In the genomic region with DNA sequence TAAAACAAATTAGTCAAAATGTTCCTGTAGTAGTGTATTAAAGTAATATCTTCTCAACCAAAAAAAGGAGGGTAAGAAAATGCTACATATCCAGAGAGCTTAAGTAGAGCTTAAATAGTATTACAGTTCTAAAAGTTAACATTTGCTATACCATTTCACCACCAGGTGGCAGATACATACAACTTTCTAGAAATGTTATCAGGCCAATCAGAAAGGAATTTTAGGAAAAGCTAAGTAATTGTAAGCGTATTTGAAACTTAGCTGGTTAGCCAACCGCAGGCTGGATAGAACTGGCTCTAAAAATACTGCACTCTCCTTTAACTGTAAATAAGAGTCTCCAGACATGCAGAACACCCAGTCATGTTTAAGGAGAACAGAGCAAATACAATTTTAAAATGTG, we compare ENCODE assay signal across 8 mouse cellular contexts. TPM values are rescaled to one million over a fixed set of nuclear protein-coding genes. Genes with fewer than 3 reads are reported as not detected.
DNase-seq lines count a peak whose midpoint lies in the region; ATAC-seq and TF ChIP-seq lines count a peak whose summit lies in the region.

No protein-coding gene starts in this region.

- H3K4me2 ChIP-seq in heart, embryonic 11.5 days, result no peak overlapping the region
- no peak overlapping the region for H3K4me2 ChIP-seq in midbrain, postnatal 0 days (ENCODE audit: low read depth, low read length, poor library complexity, severe bottlenecking)
- H3K4me2 ChIP-seq in midbrain, embryonic 13.5 days (replicated peaks), result no peak overlapping the region

- peaks cover 12% of the 10 kb centered on the region for H3K4me1 ChIP-seq in heart, embryonic 11.5 days (ENCODE audit: control insufficient read depth, insufficient read depth, low read length)
- no peaks in the 10 kb centered on the region for H3K4me1 ChIP-seq in midbrain, postnatal 0 days (ENCODE audit: insufficient read depth, low read length)
- no peaks in the 10 kb centered on the region; the same call in 1 of the 2 replicates for H3K4me1 ChIP-seq in midbrain, embryonic 13.5 days (replicated peaks)

- H3K9me3 ChIP-seq in heart, embryonic 11.5 days (replicated peaks; ENCODE audit: control insufficient read depth, low read length), result no peaks in the 10 kb centered on the region
- no peaks in the 10 kb centered on the region for H3K9me3 ChIP-seq in midbrain, postnatal 0 days (ENCODE audit: low read length)
- no peaks in the 10 kb centered on the region for H3K9me3 ChIP-seq in midbrain, embryonic 13.5 days

- no peak overlapping the region for H3K9ac ChIP-seq in heart, embryonic 11.5 days (ENCODE audit: low read depth, low read length)
- no peak overlapping the region for H3K9ac ChIP-seq in midbrain, postnatal 0 days (replicated peaks; ENCODE audit: low read length, poor library complexity, severe bottlenecking)
- no peak overlapping the region for H3K9ac ChIP-seq in midbrain, embryonic 13.5 days (replicated peaks)

- peak; percentile 87 for TF ChIP-seq CTCF in midbrain, postnatal 0 days (IDR thresholded peaks at IDR 0.05)

- 10% methylated on average over 2 of the region's 2 CpGs for WGBS in heart, embryonic 11.5 days (ENCODE audit: insufficient replicate concordance)
- WGBS in midbrain, postnatal 0 days, result 10% methylated on average over 2 of the region's 2 CpGs
- WGBS in midbrain, embryonic 13.5 days, result 20% methylated on average over 2 of the region's 2 CpGs

- no peak overlapping the region for H3K27ac ChIP-seq in heart, embryonic 11.5 days (ENCODE audit: low read depth, low read length)
- no peak overlapping the region for H3K27ac ChIP-seq in midbrain, postnatal 0 days (ENCODE audit: low read depth, low read length)
- no peak overlapping the region for H3K27ac ChIP-seq in midbrain, embryonic 13.5 days

- H3K36me3 ChIP-seq in heart, embryonic 11.5 days (ENCODE audit: control insufficient read depth, insufficient read depth, low read length), result no peaks in the 10 kb centered on the region
- no peaks in the 10 kb centered on the region for H3K36me3 ChIP-seq in midbrain, postnatal 0 days (ENCODE audit: insufficient read depth, low read length)
- no peaks in the 10 kb centered on the region for H3K36me3 ChIP-seq in midbrain, embryonic 13.5 days

- H3K27me3 ChIP-seq in heart, embryonic 11.5 days (ENCODE audit: control insufficient read depth, insufficient read depth, low read length), result no peaks in the 10 kb centered on the region
- H3K27me3 ChIP-seq in midbrain, postnatal 0 days (ENCODE audit: insufficient read depth, low read length), result no peaks in the 10 kb centered on the region
- no peaks in the 10 kb centered on the region for H3K27me3 ChIP-seq in midbrain, embryonic 13.5 days

- peak; percentile 53 for DNase-seq in heart, adult 8-10 months (ENCODE audit: low spot score)
- DNase-seq in midbrain, postnatal 0 days (ENCODE audit: low spot score), result peak; percentile 88
- DNase-seq in embryo, embryonic 10.5 days (ENCODE audit: low spot score), result peak; percentile 85
- peak; percentile 88 for DNase-seq in retina, embryonic 14.5 days (ENCODE audit: low spot score)
- DNase-seq in T-cell, adult 2 months (ENCODE audit: low spot score), result no peak

- no peak for ATAC-seq in heart, embryonic 11.5 days (replicated peaks; ENCODE audit: insufficient number of reproducible peaks, low FRiP score, low TSS enrichment)
- ATAC-seq in midbrain, postnatal 0 days (ENCODE audit: low FRiP score), result no peak
- no peak for ATAC-seq in midbrain, embryonic 13.5 days
- ATAC-seq in erythroid progenitor cell, adult 5-6 weeks (replicated peaks; ENCODE audit: low FRiP score, poor library complexity, severe bottlenecking), result no peak

- H3K4me3 ChIP-seq in heart, embryonic 11.5 days (ENCODE audit: low read depth, low read length), result no peak overlapping the region
- H3K4me3 ChIP-seq in midbrain, postnatal 0 days (ENCODE audit: low read depth, low read length), result no peak overlapping the region
- no peak overlapping the region for H3K4me3 ChIP-seq in midbrain, embryonic 13.5 days (replicated peaks)

RNA-seq across cellular contexts. Expression of gene Neo1, which starts 22.9 kb away (rescaled TPM):
- 10 to 100 TPM; 43.4 to 53.8 (median 45.1) TPM for total RNA-seq in heart, adult 8-10 months (2022)
- 30.3 and 35.7 TPM in 2 replicates for polyA plus RNA-seq in heart, embryonic 11.5 days (2014; fragmentation: Nextera tagmentation; extraction: Ambion mirVana)
- 181 and 194 TPM in 2 replicates for total RNA-seq in midbrain, postnatal 0 days (2014; rRNA removed)
- 32.0 and 40.7 TPM in 2 replicates for polyA plus RNA-seq in midbrain, postnatal 0 days (2015; fragmentation: Nextera tagmentation; extraction: Ambion mirVana)
- polyA plus RNA-seq in midbrain, embryonic 13.5 days (2015; fragmentation: Nextera tagmentation; extraction: Ambion mirVana), result 36.6 and 40.8 TPM in 2 replicates
- not detected in 2 replicates for total RNA-seq in erythroid progenitor cell, adult 5-6 weeks (2015; ENCODE audit: low replicate concordance)
- not detected in 2 replicates for total RNA-seq in erythroid progenitor cell, adult 5-6 weeks (2017; ENCODE audit: low replicate concordance)

Comparison
In these comparisons a context has a peak if more than half of its experiments do, and no peak if none do; other contexts are left out.
1. RNA of gene Neo1, which starts 22.9 kb away (total RNA-seq): 181 to 194 TPM in midbrain, postnatal 0 days and 43.4 to 53.8 TPM in heart, adult 8-10 months; not detected in erythroid progenitor cell, adult 5-6 weeks; every median in the first group is over 10 times any median in the second.